Mouse (Mus musculus) liver, adult (tissue): ENCODE measurements around the gene Cat.
A peak's percentile ranks its signal among the peaks of the same experiment; 100 is the strongest.

Experiments used
- GATA4 ChIP-seq: IDR thresholded peaks from 2 replicates; pipeline ENCODE4 v1.6.1; 2014; ENCODE audit warnings: mild to moderate bottlenecking, low read length; ENCODE audit not compliant: insufficient replicate concordance

Cat gene

DNA sequence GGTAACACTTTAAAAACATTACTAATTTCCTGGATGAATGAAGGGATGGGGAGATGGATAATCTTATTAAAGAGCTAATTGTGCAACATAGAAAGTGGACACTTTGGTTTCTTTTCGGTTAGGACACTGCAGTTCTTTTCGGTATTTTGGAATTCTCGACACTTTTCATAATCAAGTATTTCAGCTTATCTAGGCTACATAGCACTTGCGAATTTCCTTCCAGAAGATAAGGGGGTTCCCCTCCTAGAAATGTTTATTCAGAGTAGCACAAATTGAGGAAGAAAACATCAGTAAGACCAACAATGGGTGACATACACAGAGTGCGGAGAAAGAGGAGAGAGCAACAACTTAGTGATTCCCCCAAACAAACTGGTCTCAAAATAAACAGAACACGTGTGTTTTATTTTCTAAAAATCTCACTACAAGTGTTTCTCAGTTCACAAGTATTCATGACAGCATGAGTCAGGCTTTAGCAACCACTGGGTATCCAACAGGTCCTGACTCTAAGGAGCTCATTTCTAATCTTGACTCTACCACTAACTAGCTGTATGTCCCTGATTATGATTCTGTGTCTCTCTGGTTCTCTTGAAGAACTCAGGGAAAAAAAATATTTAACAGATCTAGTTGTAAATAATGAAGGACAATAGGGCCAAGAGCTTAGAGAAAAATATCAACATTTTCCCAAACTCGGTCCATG is 1.5 kb downstream of the Cat start:
- TF ChIP-seq GATA4, result peak; percentile 70; the same call in 1 of the 2 replicates

GRCm38 (mm10) chr2:103481314-103482231 is 3.4 kb downstream of the Cat start:
- peak; percentile 65; the same call in 1 of the 2 replicates for TF ChIP-seq GATA4

GRCm38 (mm10) chr2:103480871-103481270 is 4.1 kb downstream of the Cat start:
- peak; percentile 42; the same call in 1 of the 2 replicates for TF ChIP-seq GATA4

DNA sequence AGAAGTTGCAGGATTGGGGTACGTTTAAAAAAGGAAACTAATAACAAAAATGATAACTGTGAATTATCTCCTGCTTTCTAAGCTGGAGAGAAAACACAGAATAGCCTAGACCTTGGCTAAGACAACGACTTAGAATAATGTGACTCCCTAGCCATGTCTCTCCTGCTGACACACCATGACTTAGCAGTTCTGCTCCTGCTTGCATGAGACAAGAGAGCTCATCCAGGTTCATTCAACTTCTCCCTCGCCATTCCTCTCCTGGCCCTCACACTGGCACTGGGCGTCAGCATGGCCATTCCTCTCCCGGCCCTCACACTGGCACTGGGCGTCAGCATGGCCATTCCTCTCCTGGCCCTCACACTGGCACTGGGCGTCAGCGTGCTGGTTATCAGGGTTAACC is 4.7 kb downstream of the Cat start:
- no peak for TF ChIP-seq GATA4

GRCm38 (mm10) chr2:103478326-103478725 is 6.6 kb downstream of the Cat start:
- no peak for TF ChIP-seq GATA4

DNA sequence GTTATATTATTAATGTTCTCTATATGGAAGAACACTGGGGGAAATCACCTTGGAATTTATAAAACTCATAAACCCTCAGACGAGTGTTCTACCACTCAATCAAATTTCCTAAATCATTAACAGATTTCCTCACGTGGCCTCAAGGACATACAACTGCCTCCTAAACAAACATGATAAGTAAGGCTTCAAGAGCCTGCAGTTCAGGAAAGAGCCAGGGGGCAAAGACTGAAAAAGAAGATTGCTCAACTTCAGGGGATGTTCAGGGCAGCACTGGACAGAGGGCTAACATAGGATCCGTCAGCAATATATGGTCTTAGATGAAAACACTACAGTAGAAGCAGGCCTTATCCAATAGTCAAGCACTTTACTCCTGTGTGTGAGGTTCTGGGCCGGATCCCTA is 7.5 kb downstream of the Cat start:
- TF ChIP-seq GATA4, result no peak

DNA sequence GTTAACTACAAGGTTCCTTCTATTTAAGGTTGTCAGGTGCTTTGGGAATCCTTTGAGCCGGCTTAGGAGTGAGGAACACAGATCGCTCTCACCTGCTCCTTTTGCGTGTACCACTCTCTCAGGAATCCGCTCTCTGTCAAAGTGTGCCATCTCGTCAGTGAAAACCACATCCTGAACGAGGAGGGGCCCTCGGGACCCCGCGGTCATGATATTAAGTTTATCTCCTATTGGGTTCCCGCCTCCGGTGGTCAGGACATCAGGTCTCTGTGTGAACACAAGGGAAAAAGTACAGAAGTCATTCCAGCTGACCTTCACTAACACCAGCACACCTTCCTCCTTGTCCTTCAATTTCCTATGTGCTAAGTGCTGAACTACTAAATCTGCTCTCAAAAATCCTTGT is 8.3 kb downstream of the Cat start:
- no peak for TF ChIP-seq GATA4

GRCm38 (mm10) chr2:103476180-103476579 is 8.8 kb downstream of the Cat start:
- no peak for TF ChIP-seq GATA4

- no peak for TF ChIP-seq GATA4
Observed at GRCm38 (mm10) chr2:103473362-103473761, 11.6 kb downstream of the Cat start.

DNA sequence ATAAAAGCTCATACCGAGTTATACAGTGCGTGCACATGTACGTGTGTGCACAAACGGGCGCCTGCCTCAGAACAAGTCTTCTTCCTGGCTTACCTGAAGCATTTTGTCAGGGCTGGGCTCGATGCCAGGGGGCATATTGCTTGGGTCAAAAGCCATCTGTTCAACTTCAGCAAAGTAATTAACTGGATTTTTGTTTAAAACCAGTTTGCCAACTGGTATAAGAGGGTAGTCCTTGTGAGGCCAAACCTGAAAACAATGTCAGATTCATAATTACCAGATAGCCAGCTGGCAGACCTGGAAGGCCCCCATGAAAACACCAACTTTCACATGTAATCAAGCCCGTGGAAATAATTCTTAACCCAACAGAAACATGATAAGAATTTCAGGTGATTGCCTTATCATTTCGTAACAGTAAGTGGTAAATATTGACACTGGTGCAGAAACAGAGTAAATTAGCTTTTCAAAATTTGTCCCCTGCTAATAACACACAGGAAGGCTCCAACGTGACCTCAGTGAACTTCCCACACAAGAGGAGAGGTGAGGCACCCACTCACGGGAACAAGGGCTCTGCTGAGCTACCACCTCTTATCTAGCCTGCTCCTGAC is 17.9 kb downstream of the Cat start:
- peak; percentile 61; the same call in 1 of the 2 replicates for TF ChIP-seq GATA4

DNA sequence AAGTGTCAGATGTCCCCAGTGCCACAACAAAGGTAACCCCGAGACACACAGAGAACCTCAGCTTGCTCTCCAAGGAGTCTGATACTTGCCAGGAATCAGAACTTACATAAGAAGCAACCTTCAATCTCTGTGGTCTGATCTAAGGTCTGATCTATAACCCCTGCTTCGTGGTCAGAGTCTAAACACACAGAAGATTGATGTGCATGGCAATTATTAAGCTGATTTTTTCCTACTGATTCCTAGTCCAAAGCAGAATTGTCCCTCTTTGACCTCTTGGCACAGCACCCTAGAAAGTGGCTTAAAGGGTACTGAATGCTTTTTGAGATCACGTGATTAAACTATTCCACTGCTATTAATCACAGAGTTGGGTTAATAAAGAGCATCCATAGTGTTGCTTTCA is 18.7 kb downstream of the Cat start:
- peak; percentile 54; the same call in 1 of the 2 replicates for TF ChIP-seq GATA4

DNA sequence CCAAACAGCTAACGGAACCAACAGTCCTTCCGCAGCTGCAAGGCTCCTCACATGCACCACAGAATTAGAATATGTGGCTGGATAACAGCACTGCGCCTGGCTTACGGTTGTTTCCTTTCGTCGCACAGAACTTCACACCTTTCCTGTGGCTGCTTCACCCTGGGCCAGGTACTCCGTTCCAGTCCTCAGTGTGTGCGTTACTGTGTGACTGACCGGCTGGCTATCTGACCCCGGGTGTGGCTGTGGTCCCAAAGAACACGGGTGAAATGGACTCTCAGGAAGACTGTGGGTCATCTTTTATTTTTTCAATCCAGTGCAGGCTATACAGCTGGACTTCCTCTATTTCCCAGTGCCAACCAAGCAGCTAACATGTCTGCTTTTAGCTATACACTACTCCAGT is 19.5 kb downstream of the Cat start:
- TF ChIP-seq GATA4, result no peak

DNA sequence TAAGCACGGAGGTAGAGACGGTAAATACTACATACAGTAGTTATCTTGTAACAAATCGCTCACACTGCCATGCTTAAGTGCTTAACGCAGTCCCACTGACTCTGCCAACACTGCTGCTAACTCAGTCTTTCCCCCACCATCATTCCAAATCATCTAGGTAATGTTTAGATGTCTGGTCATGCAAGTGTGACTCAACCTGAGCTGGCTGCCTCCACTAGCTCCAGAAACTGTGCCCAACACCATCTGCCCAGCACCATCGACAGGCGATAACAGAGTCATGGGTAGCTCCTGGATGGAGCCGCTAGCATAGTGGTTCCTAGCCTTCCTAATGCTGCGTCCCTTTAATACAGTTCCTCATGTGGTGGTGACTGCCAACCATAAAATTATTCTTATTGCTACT is 20.4 kb downstream of the Cat start:
- TF ChIP-seq GATA4, result no peak

DNA sequence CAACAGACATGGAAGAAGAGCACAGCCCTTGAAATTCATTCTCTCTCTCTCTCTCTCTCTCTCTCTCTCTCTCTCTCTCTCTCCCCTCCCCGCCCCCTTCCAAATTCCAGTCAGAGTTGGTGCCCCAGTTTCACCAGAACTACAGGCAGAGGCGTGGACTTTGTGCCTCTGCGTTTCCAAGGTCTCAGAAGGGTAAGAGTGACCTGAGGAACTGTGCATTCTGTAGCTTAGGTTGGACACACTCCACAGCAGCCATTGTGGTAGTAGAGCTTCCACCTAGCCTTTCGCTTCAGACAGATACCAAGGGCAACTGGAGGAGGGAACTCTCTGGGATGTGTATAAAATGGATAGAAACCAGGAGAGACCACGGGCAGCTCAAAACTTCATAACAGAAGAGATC is 22.2 kb downstream of the Cat start:
- no peak for TF ChIP-seq GATA4

DNA sequence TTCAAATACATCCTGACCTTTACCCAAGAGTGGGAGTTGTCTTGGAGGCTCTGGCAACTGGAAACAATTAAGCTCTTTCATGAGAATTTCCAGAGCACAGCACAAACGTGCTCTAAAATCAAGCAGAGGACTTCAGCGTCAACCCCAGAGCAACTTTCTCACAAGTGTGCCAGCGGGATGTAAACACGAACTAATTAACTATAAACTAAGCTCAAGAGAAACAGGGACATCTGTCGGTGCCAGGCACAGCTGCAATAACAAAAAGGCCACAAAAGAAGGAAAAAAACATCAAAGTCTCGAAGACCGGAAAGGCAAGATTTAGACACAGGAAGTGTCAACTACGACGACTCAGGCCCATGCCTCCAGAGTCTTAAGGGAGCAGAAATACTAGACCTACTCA is 23.2 kb downstream of the Cat start:
- no peak for TF ChIP-seq GATA4

DNA sequence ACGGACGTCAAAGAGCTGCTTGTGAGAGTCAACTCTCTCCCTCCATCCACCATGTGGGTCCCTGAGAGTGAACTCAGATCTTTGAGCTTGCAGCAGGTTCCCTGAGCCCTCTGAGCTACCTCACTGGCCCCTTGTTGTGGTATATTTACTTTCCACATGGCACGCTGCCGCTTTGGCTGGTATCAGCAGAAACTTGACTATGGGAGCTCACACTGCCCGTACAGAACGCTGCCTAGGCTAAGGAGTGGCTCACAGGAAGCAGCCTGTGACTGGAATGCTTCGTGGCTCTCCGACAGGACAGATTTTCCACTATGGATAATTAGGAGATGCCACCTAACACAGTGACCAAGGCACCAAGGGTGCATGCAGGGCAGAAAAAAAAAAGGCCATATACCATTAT is 23.8 kb downstream of the Cat start:
- no peak for TF ChIP-seq GATA4
